Mouse (Mus musculus) myocyte (in vitro differentiated cells): ENCODE measurements at regions not wholly inside any gene's neighbourhood (a gene's known extent, or its start where the extent isn't known, plus 50 kb on each side); places are given as distances from the start of the nearest gene placed in this dataset.

Experiments
- CEBPB ChIP-seq: IDR thresholded peaks from 2 replicates; pipeline ENCODE4 v1.6.1; 2011; ENCODE audit warnings: mild to moderate bottlenecking, moderate library complexity; ENCODE audit not compliant: poor library complexity, insufficient read depth, severe bottlenecking
- E2F4 ChIP-seq: IDR thresholded peaks from one replicate; pipeline ENCODE4 v1.6.1; 2011; ENCODE audit warnings: mild to moderate bottlenecking, control low read depth, moderate library complexity; ENCODE audit not compliant: insufficient read depth
- MAX ChIP-seq: IDR thresholded peaks from one replicate; pipeline ENCODE4 v1.6.1; 2011; ENCODE audit warnings: low read depth, mild to moderate bottlenecking, control low read depth
- MYOD1 ChIP-seq, 3 experiments: IDR thresholded peaks; one replicate each; pipeline ENCODE4 v1.6.1; 2011; ENCODE audit warnings: control low read depth in 2 of 3, low read depth in 2 of 3, mild to moderate bottlenecking in 2 of 3, moderate library complexity in 1 of 3; ENCODE audit not compliant: insufficient read length in 2 of 3, control insufficient read depth in 1 of 3
- MYOG ChIP-seq, 3 experiments: IDR thresholded peaks; one replicate each; pipeline ENCODE4 v1.6.1; 2011; ENCODE audit warnings: control low read depth in 2 of 3, low read depth in 2 of 3, mild to moderate bottlenecking in 2 of 3; ENCODE audit not compliant: insufficient read length in 2 of 3, control insufficient read depth in 1 of 3, insufficient read depth in 1 of 3
- POLR2A ChIP-seq: IDR thresholded peaks from one replicate; pipeline ENCODE4 v1.6.1; 2011; ENCODE audit warnings: low read depth, mild to moderate bottlenecking, control low read depth, moderate library complexity; ENCODE audit not compliant: insufficient read length
- POLR2AphosphoS2 ChIP-seq: IDR thresholded peaks from one replicate; pipeline ENCODE4 v1.6.1; 2011; ENCODE audit warnings: low read depth, control low read depth; ENCODE audit not compliant: insufficient read length
- REST ChIP-seq: IDR thresholded peaks from one replicate; pipeline ENCODE4 v1.6.1; 2011; ENCODE audit warnings: mild to moderate bottlenecking, control low read depth, moderate library complexity; ENCODE audit not compliant: insufficient read depth, insufficient read length
- SRF ChIP-seq: IDR thresholded peaks from one replicate; pipeline ENCODE4 v1.6.1; 2011; ENCODE audit warnings: low read depth; ENCODE audit not compliant: control insufficient read depth, insufficient read length
- TCF12 ChIP-seq: IDR thresholded peaks from one replicate; pipeline ENCODE4 v1.6.1; 2011; ENCODE audit warnings: mild to moderate bottlenecking, control low read depth; ENCODE audit not compliant: poor library complexity, insufficient read depth, severe bottlenecking
- TCF3 ChIP-seq: IDR thresholded peaks from one replicate; pipeline ENCODE4 v1.6.1; 2011; ENCODE audit warnings: low read depth, control low read depth; ENCODE audit not compliant: insufficient read length
- USF1 ChIP-seq: IDR thresholded peaks from one replicate; pipeline ENCODE4 v1.6.1; 2011; ENCODE audit warnings: low read depth, mild to moderate bottlenecking, control low read depth, moderate library complexity

GRCm38 (mm10) chr9:116369059-116369718, 194.0 kb upstream of the Tgfbr2 start:
- no peak for TF ChIP-seq USF1
- no peak for TF ChIP-seq POLR2A
- TF ChIP-seq E2F4, result no peak
- TF ChIP-seq MAX, result no peak
- TF ChIP-seq POLR2AphosphoS2, result no peak
- TF ChIP-seq CEBPB, result no peak
- TF ChIP-seq TCF12, result no peak
- peak in 1 of 3 experiments; percentile 67 for TF ChIP-seq MYOD1 (IDR thresholded peaks at IDR 0.05; ENCODE audit: control insufficient read depth in 1 of 3, insufficient read length in 2 of 3, low read depth in 2 of 3)
- no peak for TF ChIP-seq TCF3
- TF ChIP-seq MYOG (IDR thresholded peaks at IDR 0.05; ENCODE audit: control insufficient read depth in 1 of 3, insufficient read depth in 1 of 3, insufficient read length in 2 of 3, low read depth in 2 of 3), result peak in 2 of 3 experiments; percentile 1 to 53
- TF ChIP-seq REST, result no peak
- TF ChIP-seq SRF, result no peak
